Mouse (Mus musculus) kidney, adult 2 months (tissue): ENCODE results near the gene Dhrs7b.

Experiments used
- CTCF ChIP-seq: fragments of 200-500 bp; conservative IDR thresholded peaks from 2 replicates; pipeline ENCODE4 v1.5.1; 2011; ENCODE audit warnings: low read depth, mild to moderate bottlenecking, control low read depth, low read length, moderate library complexity, mixed read lengths; ENCODE audit not compliant: insufficient read depth, insufficient read length
- POLR2A ChIP-seq: fragments of 200-500 bp; IDR thresholded peaks from one replicate; pipeline ENCODE4 v1.6.1; 2011; ENCODE audit warnings: low read depth, low read length, control low read depth

DNA sequence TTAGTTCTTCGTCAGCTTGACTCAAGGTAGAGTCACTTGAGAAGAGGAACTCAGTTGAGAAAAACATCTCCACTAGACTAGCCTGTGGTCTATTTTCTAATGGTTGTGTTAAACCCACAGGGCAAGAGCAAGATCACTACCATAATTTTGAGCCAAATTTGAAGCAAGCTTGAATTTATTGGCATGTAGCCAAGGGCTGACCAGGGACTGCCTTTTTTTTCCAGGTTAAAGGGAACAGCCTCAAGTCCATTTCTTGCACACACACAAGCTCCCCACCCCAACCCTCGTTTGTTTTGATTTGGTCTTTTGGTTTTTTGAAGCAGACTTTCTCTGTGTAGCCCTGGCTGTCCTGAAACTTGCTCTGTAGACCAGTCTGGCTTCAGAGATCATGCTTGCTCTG, 59.4 kb downstream of the Dhrs7b start:
- TF ChIP-seq POLR2A (no peak), CTCF (no peak)
